9 mouse cellular contexts compared by ENCODE assay signal in genomic region chr10:24080166-24080565, GRCm38 (mm10). TPM values are rescaled to one million over a fixed set of nuclear protein-coding genes. Genes with fewer than 3 reads are reported as not detected.
A peak's percentile ranks its signal among the peaks of the same experiment; 100 is the strongest.
DNase-seq lines count a peak whose midpoint lies in the region; ATAC-seq and TF ChIP-seq lines count a peak whose summit lies in the region.
"Had no signal": no experiment of that assay in that cellular context is flagged by ENCODE, and none has a peak within 500 bp of the region (broad histone marks: within the 10 kb centered on the region; RNA-seq: fewer than 3 reads in every experiment).

No protein-coding gene starts in this region.

- 31% methylated on average over 3 of the region's 3 CpGs for WGBS in heart, postnatal 0 days

- no peaks in the 10 kb centered on the region for H3K27me3 ChIP-seq in heart, postnatal 0 days (ENCODE audit: control insufficient read depth, insufficient read depth, low read length)
- H3K27me3 ChIP-seq: heart, embryonic 13.5 days had no signal

- peak; percentile 5 for DNase-seq in CD4-positive, CD25-positive, alpha-beta regulatory T cell, adult 2 months (ENCODE audit: low read depth, low spot score)
- DNase-seq in ovary, postnatal 14 days (ENCODE audit: low spot score) = peak; percentile 46
- DNase-seq in ovary, postnatal 10 days (ENCODE audit: low spot score) = no peak
- peak; percentile 26 to 32 for DNase-seq in cerebellum, postnatal 36 days
- peak; percentile 55 for DNase-seq in heart, postnatal 0 days (ENCODE audit: low spot score)
- DNase-seq in left cerebral cortex, postnatal 36 days (ENCODE audit: low spot score in 2 of 2) = peak; percentile 5 to 38
- DNase-seq in right cerebral cortex, postnatal 10 days (ENCODE audit: low spot score in 2 of 2) = peak; percentile 39 to 59

- H3K9ac ChIP-seq in heart, postnatal 0 days (replicated peaks; ENCODE audit: low read depth, low read length) = no peak overlapping the region
- H3K9ac ChIP-seq: heart, embryonic 13.5 days had no signal

- H3K4me3 ChIP-seq in heart, postnatal 0 days (ENCODE audit: low read depth, low read length) = no peak overlapping the region
- H3K4me3 ChIP-seq: heart, embryonic 13.5 days had no signal

- no peak for ATAC-seq in CD4-positive, CD25-positive, alpha-beta regulatory T cell, adult 4 months
- no peak for ATAC-seq in heart, postnatal 0 days (ENCODE audit: insufficient read depth, low read depth)

- intact Hi-C loops in left cerebral cortex, postnatal 36 days (cut with DNase I) = loop anchor here (2.0 kb wide), 2 partner anchors 101 to 267 kb away; no protein-coding TSS in a partner anchor

- H3K27ac ChIP-seq in heart, postnatal 0 days (ENCODE audit: low read depth) = no peak overlapping the region
- H3K27ac ChIP-seq: heart, embryonic 13.5 days had no signal

- H3K36me3 ChIP-seq in heart, postnatal 0 days (replicated peaks; ENCODE audit: control insufficient read depth, insufficient read depth, low read length) = no peaks in the 10 kb centered on the region
- H3K36me3 ChIP-seq: heart, embryonic 13.5 days had no signal

- no peaks in the 10 kb centered on the region for H3K4me1 ChIP-seq in heart, postnatal 0 days (ENCODE audit: control insufficient read depth, insufficient read depth)
- H3K4me1 ChIP-seq: heart, embryonic 13.5 days had no signal

- no peaks in the 10 kb centered on the region for H3K9me3 ChIP-seq in heart, postnatal 0 days (replicated peaks; ENCODE audit: control insufficient read depth, low read length)
- H3K9me3 ChIP-seq: heart, embryonic 13.5 days had no signal

- H3K4me2 ChIP-seq in heart, postnatal 0 days (ENCODE audit: low read depth, low read length) = no peak overlapping the region
- H3K4me2 ChIP-seq: heart, embryonic 13.5 days had no signal

- TF ChIP-seq EP300 in heart, postnatal 0 days (IDR thresholded peaks at IDR 0.05; ENCODE audit: low read depth) = no peak

- peak; percentile 65 for TF ChIP-seq CTCF in heart, postnatal 0 days (IDR thresholded peaks at IDR 0.05; ENCODE audit: low read depth)

RNA-seq across cellular contexts. Expression of gene Taar8a, which starts 3.9 kb away (rescaled TPM):
- not detected for polyA plus RNA-seq in CD4-positive, CD25-positive, alpha-beta regulatory T cell, adult 4 months (2017; shearing (Covaris generic))
- not detected in 2 replicates for total RNA-seq in heart, postnatal 0 days (2014; rRNA removed; ENCODE audit: low replicate concordance)
- polyA plus RNA-seq in heart, postnatal 0 days (2015; fragmentation: Nextera tagmentation; extraction: Ambion mirVana) = not detected in 2 replicates
- total RNA-seq in left cerebral cortex, postnatal 36 days (2021) = not detected
- polyA plus RNA-seq: heart, embryonic 13.5 days had no signal

RNA-seq across cellular contexts. Expression of gene Taar8b, which starts 11.9 kb away (rescaled TPM):
- polyA plus RNA-seq in CD4-positive, CD25-positive, alpha-beta regulatory T cell, adult 4 months (2017; shearing (Covaris generic)) = not detected
- not detected in 2 replicates for total RNA-seq in heart, postnatal 0 days (2014; rRNA removed; ENCODE audit: low replicate concordance)
- polyA plus RNA-seq in heart, postnatal 0 days (2015; fragmentation: Nextera tagmentation; extraction: Ambion mirVana) = not detected in 2 replicates
- not detected for total RNA-seq in left cerebral cortex, postnatal 36 days (2021)
- polyA plus RNA-seq: heart, embryonic 13.5 days had no signal

RNA-seq across cellular contexts. Expression of gene Taar8c, which starts 21.5 kb away (rescaled TPM):
- not detected for polyA plus RNA-seq in CD4-positive, CD25-positive, alpha-beta regulatory T cell, adult 4 months (2017; shearing (Covaris generic))
- total RNA-seq in heart, postnatal 0 days (2014; rRNA removed; ENCODE audit: low replicate concordance) = not detected in 2 replicates
- not detected in 2 replicates for polyA plus RNA-seq in heart, postnatal 0 days (2015; fragmentation: Nextera tagmentation; extraction: Ambion mirVana)
- not detected for total RNA-seq in left cerebral cortex, postnatal 36 days (2021)
- polyA plus RNA-seq: heart, embryonic 13.5 days had no signal

RNA-seq across cellular contexts. Expression of gene Taar9, which starts 29.2 kb away (rescaled TPM):
- polyA plus RNA-seq in CD4-positive, CD25-positive, alpha-beta regulatory T cell, adult 4 months (2017; shearing (Covaris generic)) = not detected
- not detected in 2 replicates for total RNA-seq in heart, postnatal 0 days (2014; rRNA removed; ENCODE audit: low replicate concordance)
- not detected in 2 replicates for polyA plus RNA-seq in heart, postnatal 0 days (2015; fragmentation: Nextera tagmentation; extraction: Ambion mirVana)
- not detected for total RNA-seq in left cerebral cortex, postnatal 36 days (2021)
- polyA plus RNA-seq: heart, embryonic 13.5 days had no signal

RNA-seq across cellular contexts. Expression of gene Taar7f, which starts 30.9 kb away (rescaled TPM):
- not detected for polyA plus RNA-seq in CD4-positive, CD25-positive, alpha-beta regulatory T cell, adult 4 months (2017; shearing (Covaris generic))
- not detected in 2 replicates for total RNA-seq in heart, postnatal 0 days (2014; rRNA removed; ENCODE audit: low replicate concordance)
- not detected in 2 replicates for polyA plus RNA-seq in heart, postnatal 0 days (2015; fragmentation: Nextera tagmentation; extraction: Ambion mirVana)
- total RNA-seq in left cerebral cortex, postnatal 36 days (2021) = not detected
- polyA plus RNA-seq: heart, embryonic 13.5 days had no signal
